Mouse (Mus musculus) CH12.LX (cell line): ENCODE measurements at regions not wholly inside any gene's neighbourhood (a gene's known extent, or its start where the extent isn't known, plus 50 kb on each side); places are given as distances from the start of the nearest gene placed in this dataset.

ENCODE experiments used
- DNase-seq: peaks from one replicate; pipeline ENCODE4 v3.0.0-alpha.2; 2013; ENCODE audit errors: extremely low read depth
- H3K27ac ChIP-seq: 2 replicates; pipeline ENCODE4 v1.5.1; 2012; ENCODE audit warnings: low read depth, mild to moderate bottlenecking, control low read depth, moderate library complexity; ENCODE audit not compliant: insufficient read depth
- H3K27me3 ChIP-seq: replicated peaks from 2 replicates; pipeline ENCODE3; 2012; ENCODE audit warnings: inconsistent platforms
- H3K36me3 ChIP-seq, 2 experiments: replicated peaks in 1 of 2; 2 replicates each; pipeline versions ENCODE3 to v1.6.1; 2012; ENCODE audit warnings: inconsistent platforms in 1 of 2, low read length in 1 of 2, mild to moderate bottlenecking in 1 of 2, mixed read lengths in 1 of 2, moderate library complexity in 1 of 2; ENCODE audit not compliant: control insufficient read depth in 1 of 2, insufficient read depth in 1 of 2
- H3K4me1 ChIP-seq, 2 experiments: 2 replicates each; pipeline ENCODE4 v1.6.1; 2012; ENCODE audit warnings: inconsistent platforms in 1 of 2, moderate library complexity in 1 of 2; ENCODE audit not compliant: insufficient read depth in 2 of 2, control insufficient read depth in 1 of 2
- H3K4me2 ChIP-seq: 2 replicates; pipeline ENCODE4 v1.6.1; 2012; ENCODE audit warnings: low read depth, mild to moderate bottlenecking, control low read depth; ENCODE audit not compliant: poor library complexity, insufficient read depth, severe bottlenecking
- H3K4me3 ChIP-seq, 3 experiments: fragments of 150-350 bp in 1 of 3; sonication (generic) in 1 of 3; replicated peaks in 1 of 3; 2 replicates each; pipeline versions ENCODE3 to v1.5.1; 2011 to 2012; ENCODE audit warnings: low read depth in 2 of 3, low read length in 2 of 3, mild to moderate bottlenecking in 2 of 3, moderate library complexity in 2 of 3, control low read depth in 1 of 3, improper control_type of control experiment in 1 of 3, inconsistent platforms in 1 of 3, mixed read lengths in 1 of 3; ENCODE audit not compliant: poor library complexity in 1 of 3
- H3K79me2 ChIP-seq: replicated peaks from 2 replicates; pipeline ENCODE4 v1.6.1; 2012; ENCODE audit warnings: mild to moderate bottlenecking, moderate library complexity; ENCODE audit not compliant: control insufficient read depth, poor library complexity, insufficient read depth, severe bottlenecking; ENCODE audit errors: extremely low read depth
- H3K9ac ChIP-seq: 2 replicates; pipeline ENCODE4 v1.6.1; 2012; ENCODE audit warnings: low read depth, mild to moderate bottlenecking, control low read depth, moderate library complexity; ENCODE audit not compliant: insufficient read depth
- H3K9me3 ChIP-seq: replicated peaks from 2 replicates; pipeline ENCODE3; 2012; ENCODE audit warnings: low read length, inconsistent platforms, mixed read lengths
- BHLHE40 ChIP-seq: IDR thresholded peaks from 2 replicates; pipeline ENCODE4 v1.6.1; 2011; ENCODE audit warnings: mild to moderate bottlenecking, low read depth, low read length, improper control_type of control experiment
- CTCF ChIP-seq, 2 experiments: IDR thresholded peaks in 1 of 2; conservative IDR thresholded peaks in 1 of 2; 2 replicates each; pipeline ENCODE4 v1.5.1; 2011 to 2012; ENCODE audit warnings: low read depth in 2 of 2, low read length in 2 of 2, improper control_type of control experiment in 1 of 2, inconsistent platforms in 1 of 2, mild to moderate bottlenecking in 1 of 2, moderate library complexity in 1 of 2
- EP300 ChIP-seq: IDR thresholded peaks from 2 replicates; pipeline ENCODE4 v1.6.1; 2011; ENCODE audit warnings: low read length, improper control_type of control experiment
- ETS1 ChIP-seq: conservative IDR thresholded peaks from 2 replicates; pipeline ENCODE4 v1.6.1; 2012; ENCODE audit warnings: low read depth, mild to moderate bottlenecking, inconsistent platforms, low read length, improper control_type of control experiment, moderate library complexity
- HCFC1 ChIP-seq: IDR thresholded peaks from 2 replicates; pipeline ENCODE4 v1.6.1; 2012; ENCODE audit warnings: low read depth, mild to moderate bottlenecking, inconsistent platforms, low read length, improper control_type of control experiment
- JUN ChIP-seq: IDR thresholded peaks from 2 replicates; pipeline ENCODE4 v1.6.1; 2011; ENCODE audit warnings: low read depth, mild to moderate bottlenecking, low read length, improper control_type of control experiment, moderate library complexity; ENCODE audit not compliant: insufficient read depth
- MAX ChIP-seq: IDR thresholded peaks from 2 replicates; pipeline ENCODE4 v1.6.1; 2011; ENCODE audit warnings: low read length, improper control_type of control experiment
- MAZ ChIP-seq: IDR thresholded peaks from 2 replicates; pipeline ENCODE4 v1.6.1; 2012; ENCODE audit warnings: low read depth, mild to moderate bottlenecking, inconsistent platforms, low read length, improper control_type of control experiment, moderate library complexity
- MEF2A ChIP-seq: IDR thresholded peaks from 2 replicates; pipeline ENCODE4 v1.6.1; 2014; ENCODE audit warnings: low read depth, mild to moderate bottlenecking, inconsistent platforms, low read length, improper control_type of control experiment, borderline replicate concordance
- NELFE ChIP-seq: IDR thresholded peaks from 2 replicates; pipeline ENCODE4 v1.6.1; 2011; ENCODE audit warnings: low read depth, low read length, improper control_type of control experiment
- NRF1 ChIP-seq: IDR thresholded peaks from 2 replicates; pipeline ENCODE4 v1.6.1; 2014; ENCODE audit warnings: low read depth, mild to moderate bottlenecking, inconsistent platforms, low read length, improper control_type of control experiment, moderate library complexity
- PAX5 ChIP-seq: IDR thresholded peaks from 2 replicates; pipeline ENCODE4 v1.6.1; 2012; ENCODE audit warnings: low read length, inconsistent platforms, mixed read lengths
- POLR2A ChIP-seq: IDR thresholded peaks from 2 replicates; pipeline ENCODE4 v1.6.1; 2011; ENCODE audit warnings: low read depth, mild to moderate bottlenecking, improper control_type of control experiment, low read length
- POLR2AphosphoS2 ChIP-seq: IDR thresholded peaks from 2 replicates; pipeline ENCODE4 v1.6.1; 2011; ENCODE audit warnings: low read depth, low read length, improper control_type of control experiment
- RAD21 ChIP-seq: IDR thresholded peaks from 2 replicates; pipeline ENCODE4 v1.6.1; 2011; ENCODE audit warnings: low read depth, mild to moderate bottlenecking, low read length, improper control_type of control experiment, moderate library complexity
- SIN3A ChIP-seq: IDR thresholded peaks from 2 replicates; pipeline ENCODE4 v1.6.1; 2012; ENCODE audit warnings: low read length, improper control_type of control experiment, inconsistent platforms
- SMC3 ChIP-seq: IDR thresholded peaks from 2 replicates; pipeline ENCODE4 v1.6.1; 2011; ENCODE audit warnings: low read depth, low read length, improper control_type of control experiment
- TBP ChIP-seq: conservative IDR thresholded peaks from 2 replicates; pipeline ENCODE4 v1.6.1; 2011; ENCODE audit warnings: low read depth, low read length, improper control_type of control experiment
- UBTF ChIP-seq: IDR thresholded peaks from 2 replicates; pipeline ENCODE4 v1.6.1; 2012; ENCODE audit warnings: low read depth, mild to moderate bottlenecking, inconsistent platforms, low read length, improper control_type of control experiment, moderate library complexity
- ZMIZ1 ChIP-seq: IDR thresholded peaks from 2 replicates; pipeline ENCODE4 v1.6.1; 2012; ENCODE audit warnings: low read depth, mild to moderate bottlenecking, inconsistent platforms, low read length, improper control_type of control experiment
- dilution Hi-C: fragments of 300-500 bp; cut with MboI; formaldehyde crosslinking; loops from 2 replicates; pipeline ENCODE4 v1.14.3; 2020; ENCODE audit warnings: low sequenced_read_pairs; ENCODE audit not compliant: extremely low pct_unique_long_range_greater_than_20kb, extremely low pct_ligation_motif_present
- in situ Hi-C: fragments of 300-500 bp; cut with MboI; formaldehyde crosslinking; loops from 3 replicates; pipeline ENCODE4 v1.14.3; 2019; ENCODE audit warnings: low sequenced_read_pairs, low pct_ligation_motif_present, low pct_unique_long_range_greater_than_20kb, mixed read lengths

GRCm38 (mm10) chr12:79888812-79889211, 224.0 kb downstream of the Zfp36l1 start:
- H3K79me2 ChIP-seq, result no peaks in the 10 kb centered on the region
- H3K27ac ChIP-seq, result no peak overlapping the region
- TF ChIP-seq TBP, result no peak
- no peak for TF ChIP-seq PAX5
- TF ChIP-seq POLR2A, result no peak
- TF ChIP-seq MAX, result no peak
- peak in 1 of 2 experiments; percentile 10; a peak in 1 of 4 replicates for TF ChIP-seq CTCF (conservative IDR thresholded peaks at IDR 0.05 in 1 of 2, IDR thresholded peaks at IDR 0.05 in 1 of 2; ENCODE audit: low read depth in 2 of 2, low read length in 2 of 2)
- TF ChIP-seq POLR2AphosphoS2, result no peak
- TF ChIP-seq MAZ, result no peak
- TF ChIP-seq BHLHE40, result no peak
- no peak for TF ChIP-seq SIN3A
- TF ChIP-seq HCFC1, result no peak
- TF ChIP-seq NELFE, result no peak
- peak; percentile 19; the same call in 1 of the 2 replicates for TF ChIP-seq SMC3
- no peak for TF ChIP-seq ETS1
- peak; percentile 25 for TF ChIP-seq RAD21
- no peak for TF ChIP-seq MEF2A
- no peaks in the 10 kb centered on the region for H3K9me3 ChIP-seq
- no peak for DNase-seq
- no peaks in the 10 kb centered on the region for H3K27me3 ChIP-seq
- H3K4me1 ChIP-seq, result peaks cover 2 to 25% of the 10 kb centered on the region in 2 experiments
- H3K4me3 ChIP-seq, result no peak overlapping the region
- no peak overlapping the region for H3K4me2 ChIP-seq
- H3K36me3 ChIP-seq, result no peaks in the 10 kb centered on the region
- dilution Hi-C loops (no loop called here), in situ Hi-C loops (no loop called here)
- no peak overlapping the region for H3K9ac ChIP-seq

- dilution Hi-C loops, result no loop called here
- no peak for TF ChIP-seq ZMIZ1
- no peak for TF ChIP-seq EP300
- TF ChIP-seq JUN, result no peak
- TF ChIP-seq MEF2A, result no peak
- TF ChIP-seq UBTF, result no peak
- no peak for TF ChIP-seq NRF1
- no peak for TF ChIP-seq POLR2A
These were observed 224.7 kb downstream of the Zfp36l1 start for GRCm38 (mm10) chr12:79888086-79888485.

More at GRCm38 (mm10) chr12:79888086-79888485, 224.7 kb downstream of the Zfp36l1 start:
- H3K4me1 ChIP-seq, result peaks cover 2 to 31% of the 10 kb centered on the region in 2 experiments
- H3K4me2 ChIP-seq, result no peak overlapping the region
- H3K27me3 ChIP-seq, result no peaks in the 10 kb centered on the region
- no peaks in the 10 kb centered on the region for H3K79me2 ChIP-seq
- in situ Hi-C loops, result no loop called here
- H3K27ac ChIP-seq, result no peak overlapping the region
- no peaks in the 10 kb centered on the region for H3K36me3 ChIP-seq
- no peaks in the 10 kb centered on the region for H3K9me3 ChIP-seq
- no peak for DNase-seq
- no peak overlapping the region for H3K9ac ChIP-seq
- no peak overlapping the region for H3K4me3 ChIP-seq
